Mouse (Mus musculus) stomach, embryonic 14.5 days (tissue): ENCODE measurements around the gene Ankle2. TPM values are rescaled to one million over a fixed set of nuclear protein-coding genes. Genes with fewer than 3 reads are reported as not detected.
A peak's percentile ranks its signal among the peaks of the same experiment; 100 is the strongest.

Experiments used
- ATAC-seq: fragments of 200-750 bp; cut with Nextera tagmentation; 2 replicates; pipeline ENCODE4 v1.8.0; 2017; ENCODE audit warnings: low read depth, moderate TSS enrichment; ENCODE audit not compliant: insufficient number of reproducible peaks, insufficient read depth, low FRiP score
- H3K27ac ChIP-seq: fragments of 300-500 bp; sonication (generic); 2 replicates; pipeline ENCODE4 v1.5.1; 2014; ENCODE audit warnings: mild to moderate bottlenecking, low read length, moderate library complexity, mixed read lengths
- H3K27me3 ChIP-seq: fragments of 300-500 bp; sonication (generic); 2 replicates; pipeline ENCODE4 v1.6.1; 2014; ENCODE audit warnings: low read length, control low read depth, mixed read lengths; ENCODE audit not compliant: control insufficient read depth, insufficient read depth
- H3K36me3 ChIP-seq: fragments of 300-500 bp; sonication (generic); 2 replicates; pipeline ENCODE4 v1.6.1; 2014; ENCODE audit warnings: mild to moderate bottlenecking, control low read depth, low read length, moderate library complexity, mixed read lengths; ENCODE audit not compliant: control insufficient read depth, insufficient read depth
- H3K4me1 ChIP-seq: fragments of 300-500 bp; sonication (generic); 2 replicates; pipeline ENCODE4 v1.6.1; 2014; ENCODE audit warnings: low read length, control low read depth, mixed read lengths; ENCODE audit not compliant: control insufficient read depth, insufficient read depth
- H3K4me2 ChIP-seq: fragments of 300-500 bp; sonication (generic); replicated peaks from 2 replicates; pipeline ENCODE4 v1.6.1; 2014; ENCODE audit warnings: low read depth, low read length, control low read depth
- H3K4me3 ChIP-seq: fragments of 300-500 bp; sonication (generic); 2 replicates; pipeline ENCODE4 v1.5.1; 2014; ENCODE audit warnings: low read depth, low read length, control low read depth
- H3K9ac ChIP-seq: fragments of 300-500 bp; sonication (generic); replicated peaks from 2 replicates; pipeline ENCODE4 v1.6.1; 2014; ENCODE audit warnings: low read depth, mild to moderate bottlenecking, control low read depth, low read length, moderate library complexity, mixed read lengths
- H3K9me3 ChIP-seq: fragments of 300-500 bp; sonication (generic); 2 replicates; pipeline ENCODE4 v1.6.1; 2016; ENCODE audit warnings: low read depth, low read length, control low read depth; ENCODE audit not compliant: control insufficient read depth
- WGBS: fragments of 180-500 bp; shearing (Covaris S2); extraction: QIAGEN DNeasy Blood & Tissue Kit; methylation state at CpG from one replicate; pipeline ENCODE4 v1.1.7; 2014; 5-methylcytosine and 5-hydroxymethylcytosine counted together
- polyA plus RNA-seq: library from polyadenylated mRNA; unstranded; fragments of >200 nt; fragmentation: Nextera tagmentation; extraction: Ambion mirVana; gene quantifications from 2 replicates; pipeline ENCODE4 v1.2.1, GENCODE M21; 2014

Ankle2 gene
- 35.3 and 39.4 TPM in 2 replicates for polyA plus RNA-seq

DNA sequence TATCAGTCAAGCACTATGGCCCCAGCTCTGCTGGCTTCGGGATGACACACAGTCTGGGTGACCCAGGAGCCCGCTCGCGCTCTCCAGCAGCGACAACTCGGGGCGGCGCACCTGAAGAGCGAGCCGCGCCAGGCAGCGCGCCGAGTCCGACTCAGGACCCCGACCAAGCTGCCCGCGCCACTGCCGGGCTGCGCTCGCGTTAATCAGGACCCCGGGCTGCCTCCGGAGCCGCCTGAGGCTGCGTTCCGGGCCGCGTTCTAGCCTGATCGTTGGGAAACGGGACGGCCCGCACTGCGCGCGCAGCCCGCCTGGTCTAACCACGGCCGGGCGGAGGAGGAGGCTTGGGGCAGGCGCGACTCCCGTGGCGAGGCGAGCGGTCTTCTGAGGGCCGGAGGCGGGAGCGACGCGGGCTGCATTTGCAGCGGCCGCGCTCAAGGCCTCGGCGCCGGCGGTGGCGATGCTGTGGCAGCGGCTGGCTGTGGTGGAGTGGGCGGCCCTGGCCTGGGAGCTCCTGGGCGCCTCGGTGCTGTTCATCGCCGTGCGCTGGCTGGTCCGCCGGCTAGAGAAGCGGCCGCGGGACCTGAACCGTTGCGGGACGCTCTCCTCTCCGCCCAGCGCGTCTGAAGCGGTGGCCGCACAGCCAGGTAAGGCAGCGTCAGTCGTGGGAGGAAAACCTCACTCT, at the start of gene Ankle2:
TSS of gene Ankle2 (plus strand) at position 225 of the 682 bp plus-strand sequence.
- Histone ChIP-seq H3K36me3 (peaks cover 11% of the 10 kb centered on the region), H3K4me2 (peak within 1 kb of the TSS; percentile 78), H3K27ac (peak within 1 kb of the TSS; percentile 96), H3K9ac (peak within 1 kb of the TSS; percentile 94), H3K4me3 (peak within 1 kb of the TSS; percentile 99), H3K9me3 (no peaks in the 10 kb centered on the region), H3K4me1 (0 out of 2 replicates have a peak, but pooled peaks cover 3% of the 10 kb centered on the region), H3K27me3 (no peaks in the 10 kb centered on the region)
- under 1% methylated on average over 75 of the region's 81 CpGs for WGBS
- ATAC-seq: peak; percentile 95

DNA sequence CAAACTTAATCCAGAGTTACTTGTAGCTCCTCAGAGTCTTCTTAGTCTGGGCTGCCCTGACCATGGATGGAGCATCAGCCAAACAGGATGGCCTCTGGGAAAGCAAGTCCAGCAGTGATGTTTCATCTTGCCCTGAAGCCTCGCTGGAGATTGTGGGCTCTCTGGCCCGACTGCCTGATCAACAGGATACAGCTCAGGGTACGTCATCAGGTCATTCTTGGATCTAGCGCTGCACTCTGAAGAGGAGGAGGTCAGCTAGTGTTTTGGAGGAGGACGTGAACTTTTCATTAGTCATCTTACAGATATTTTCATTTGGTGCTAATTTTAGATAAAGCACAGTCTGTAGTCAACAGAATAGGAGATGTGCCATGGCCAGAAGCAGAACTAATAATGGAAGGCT, 49.1 kb upstream of the Ankle2 start:
- Histone ChIP-seq H3K4me1 (peaks cover 6% of the 10 kb centered on the region), H3K27ac (no peak overlapping the region), H3K4me3 (no peak overlapping the region), H3K9me3 (no peaks in the 10 kb centered on the region), H3K9ac (no peak overlapping the region), H3K27me3 (no peaks in the 10 kb centered on the region), H3K36me3 (peaks cover 30% of the 10 kb centered on the region), H3K4me2 (no peak overlapping the region)
- ATAC-seq: no peak
- 89% methylated on average over 5 of the region's 5 CpGs for WGBS

DNA sequence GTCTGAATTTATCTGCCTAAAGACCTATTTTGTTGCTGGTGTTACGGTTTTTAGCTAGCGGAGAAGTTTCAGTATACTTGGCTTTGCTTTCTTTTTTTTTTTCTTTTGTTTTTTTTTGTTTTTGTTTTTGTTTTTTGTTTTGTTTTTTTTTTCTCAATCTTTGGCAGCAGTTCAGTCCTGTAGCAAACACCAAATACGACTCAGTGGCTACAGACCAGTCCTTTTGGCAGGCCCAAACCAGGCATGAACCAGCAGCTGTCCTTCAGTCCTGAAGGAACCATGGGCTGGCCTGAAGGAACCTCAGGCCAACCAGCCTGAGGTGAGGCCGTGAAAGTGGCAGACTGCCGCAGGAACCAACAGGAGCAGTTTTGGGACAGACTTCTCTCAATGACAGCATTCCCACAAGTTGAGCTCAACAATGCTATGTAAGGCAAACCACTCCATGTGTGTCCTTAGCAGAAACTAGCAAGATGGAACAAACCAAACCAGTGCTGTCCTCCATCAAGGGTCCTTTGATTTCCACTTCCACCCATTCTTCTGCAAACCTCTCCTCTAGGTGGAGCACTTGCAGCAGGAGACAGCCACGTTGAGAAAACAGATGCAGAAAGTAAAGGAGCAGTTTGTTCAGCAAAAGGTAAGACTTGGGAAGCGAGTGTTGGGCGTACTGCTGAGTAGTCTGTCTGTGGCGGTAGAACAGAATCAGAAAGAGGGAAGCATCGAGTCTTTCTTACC, 27.5 kb upstream of the Ankle2 start:
- Histone ChIP-seq H3K27ac (no peak overlapping the region), H3K4me3 (no peak overlapping the region), H3K27me3 (no peaks in the 10 kb centered on the region), H3K9me3 (no peaks in the 10 kb centered on the region), H3K9ac (no peak overlapping the region), H3K36me3 (peaks cover 67% of the 10 kb centered on the region), H3K4me2 (no peak overlapping the region), H3K4me1 (no peaks in the 10 kb centered on the region)
- 88% methylated on average over 10 of the region's 10 CpGs for WGBS
- no peak for ATAC-seq

DNA sequence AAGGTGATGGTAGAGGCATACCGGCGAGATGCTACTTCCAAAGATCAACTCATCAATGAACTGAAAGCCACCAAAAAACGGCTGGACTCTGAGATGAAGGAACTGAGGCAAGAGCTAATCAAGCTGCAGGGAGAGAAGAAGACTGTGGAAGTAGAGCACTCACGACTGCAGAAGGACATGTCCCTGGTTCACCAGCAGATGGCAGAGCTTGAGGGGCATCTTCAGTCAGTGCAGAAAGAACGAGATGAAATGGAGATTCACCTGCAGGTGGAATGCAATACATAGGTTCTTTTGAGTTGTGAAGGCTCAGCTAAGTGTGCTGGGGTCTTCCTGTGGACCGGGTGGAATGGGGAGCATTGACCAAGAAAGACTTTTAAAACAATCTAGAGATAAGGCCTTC, 26.0 kb upstream of the Ankle2 start:
- H3K4me2 ChIP-seq: no peak overlapping the region
- no peak overlapping the region for H3K4me3 ChIP-seq
- no peaks in the 10 kb centered on the region for H3K4me1 ChIP-seq
- H3K9me3 ChIP-seq: no peaks in the 10 kb centered on the region
- no peak overlapping the region for H3K27ac ChIP-seq
- H3K27me3 ChIP-seq: no peaks in the 10 kb centered on the region
- H3K9ac ChIP-seq: no peak overlapping the region
- no peak for ATAC-seq
- peaks cover 77% of the 10 kb centered on the region for H3K36me3 ChIP-seq
- WGBS: 84% methylated on average over 6 of the region's 6 CpGs

DNA sequence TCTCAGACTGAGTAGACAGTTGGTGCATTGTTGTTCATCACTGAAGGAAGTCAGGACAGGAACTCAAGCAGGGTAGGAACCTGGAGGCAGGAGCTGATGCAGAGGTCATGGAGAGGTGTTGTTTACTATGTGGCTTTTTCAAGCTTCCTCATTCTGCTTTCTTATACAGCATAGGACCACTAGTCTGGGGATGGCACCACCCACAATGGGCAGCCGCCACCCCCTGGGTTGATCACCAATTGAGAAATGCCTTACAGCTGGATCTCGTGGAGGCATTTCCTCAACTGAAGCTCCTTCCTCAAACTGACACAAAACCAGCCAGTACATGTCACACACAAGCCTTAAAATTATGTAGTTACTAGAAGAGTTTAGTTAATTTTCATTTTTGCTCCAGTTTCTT, 19.5 kb upstream of the Ankle2 start:
- 79% methylated on average over 2 of the region's 2 CpGs for WGBS
- ATAC-seq: no peak
- no peak overlapping the region for H3K9ac ChIP-seq
- no peaks in the 10 kb centered on the region for H3K27me3 ChIP-seq
- no peak overlapping the region for H3K27ac ChIP-seq
- no peaks in the 10 kb centered on the region for H3K4me1 ChIP-seq
- H3K36me3 ChIP-seq: peaks cover 76% of the 10 kb centered on the region
- no peak overlapping the region for H3K4me2 ChIP-seq
- H3K9me3 ChIP-seq: no peaks in the 10 kb centered on the region
- no peak overlapping the region for H3K4me3 ChIP-seq

DNA sequence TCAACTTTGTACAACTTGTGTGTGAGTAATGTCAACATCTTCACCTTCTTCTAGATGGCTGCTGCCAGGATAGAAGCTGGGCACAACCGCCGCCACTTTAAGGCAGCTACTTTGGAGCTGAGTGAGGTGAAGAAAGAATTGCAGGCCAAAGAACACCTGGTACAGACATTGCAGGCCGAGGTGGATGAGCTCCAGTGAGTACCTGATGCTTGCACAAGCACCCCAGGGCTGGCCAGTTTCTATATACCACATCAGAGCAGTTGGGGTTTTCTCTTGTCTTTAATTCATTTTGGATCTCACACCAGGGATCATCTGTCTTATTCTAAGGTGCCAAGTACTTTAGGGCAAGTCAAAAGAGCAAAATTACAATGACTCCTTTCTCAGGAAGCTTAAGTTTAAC, 14.0 kb upstream of the Ankle2 start:
- H3K4me3 ChIP-seq: no peak overlapping the region
- H3K27me3 ChIP-seq: no peaks in the 10 kb centered on the region
- H3K4me1 ChIP-seq: no peaks in the 10 kb centered on the region
- no peak overlapping the region for H3K4me2 ChIP-seq
- H3K9ac ChIP-seq: no peak overlapping the region
- H3K36me3 ChIP-seq: peaks cover 78% of the 10 kb centered on the region
- ATAC-seq: no peak
- 85% methylated on average over 3 of the region's 3 CpGs for WGBS
- H3K9me3 ChIP-seq: no peaks in the 10 kb centered on the region
- H3K27ac ChIP-seq: no peak overlapping the region

DNA sequence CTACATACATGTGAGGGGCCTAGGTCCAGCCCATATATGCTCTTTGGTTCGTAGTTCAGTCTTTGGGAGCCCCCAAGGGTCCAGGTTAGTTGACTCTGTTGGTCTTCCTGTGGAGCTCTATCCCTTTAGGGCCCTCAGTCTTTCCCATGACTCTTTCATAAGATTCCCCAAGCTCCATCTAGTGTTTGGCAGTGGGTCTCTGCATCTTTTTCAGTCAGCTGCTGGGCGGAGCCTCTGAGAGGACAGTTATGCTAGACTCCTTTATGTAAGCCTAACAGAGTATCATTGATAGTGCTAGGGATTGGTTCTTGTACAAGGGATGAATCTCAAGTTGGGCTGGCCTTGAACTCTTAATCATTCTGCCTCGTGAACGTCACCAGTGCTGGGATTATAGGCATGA, 10.5 kb upstream of the Ankle2 start:
- H3K36me3 ChIP-seq: peaks cover 58% of the 10 kb centered on the region
- H3K4me1 ChIP-seq: no peaks in the 10 kb centered on the region
- H3K9me3 ChIP-seq: no peaks in the 10 kb centered on the region
- H3K9ac ChIP-seq: no peak overlapping the region
- H3K4me2 ChIP-seq: no peak overlapping the region
- H3K4me3 ChIP-seq: no peak overlapping the region
- no peak for ATAC-seq
- no peak overlapping the region for H3K27ac ChIP-seq
- no peaks in the 10 kb centered on the region for H3K27me3 ChIP-seq
- WGBS: 97% methylated on average over 4 of the region's 4 CpGs

DNA sequence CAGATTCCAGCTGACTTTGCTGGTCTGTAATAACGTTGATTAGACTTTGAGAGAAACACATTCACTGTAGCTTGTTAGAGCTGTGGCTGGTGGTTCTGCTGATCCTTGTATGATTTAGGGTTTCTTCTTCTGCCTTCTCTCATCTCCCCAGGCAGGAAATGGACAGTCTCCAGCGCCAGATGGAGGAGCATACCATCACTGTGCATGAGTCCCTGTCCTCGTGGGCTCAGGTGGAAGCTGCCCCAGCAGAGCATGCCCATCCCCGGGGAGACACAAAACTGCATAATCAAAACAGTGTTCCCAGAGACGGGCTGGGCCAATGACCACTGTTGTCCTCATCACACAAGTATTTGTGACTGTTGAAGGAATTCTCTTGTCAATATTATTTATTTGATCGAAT, 8.0 kb upstream of the Ankle2 start:
- Histone ChIP-seq H3K9me3 (no peaks in the 10 kb centered on the region), H3K27me3 (no peaks in the 10 kb centered on the region), H3K4me1 (no peaks in the 10 kb centered on the region), H3K4me3 (no peak overlapping the region), H3K27ac (no peak overlapping the region), H3K36me3 (peaks cover 52% of the 10 kb centered on the region), H3K9ac (no peak overlapping the region), H3K4me2 (no peak overlapping the region)
- WGBS: 83% methylated on average over 6 of the region's 6 CpGs
- ATAC-seq: no peak
